Mouse (Mus musculus) mature B cell (primary cell): Measurements from ENCODE around the gene Ifnb1.

Experiments used
- in situ Hi-C: fragments of 300-500 bp; cut with MboI; formaldehyde crosslinking; loops from 2 replicates; pipeline ENCODE4 v1.14.3; 2019

Gene Ifnb1

DNA sequence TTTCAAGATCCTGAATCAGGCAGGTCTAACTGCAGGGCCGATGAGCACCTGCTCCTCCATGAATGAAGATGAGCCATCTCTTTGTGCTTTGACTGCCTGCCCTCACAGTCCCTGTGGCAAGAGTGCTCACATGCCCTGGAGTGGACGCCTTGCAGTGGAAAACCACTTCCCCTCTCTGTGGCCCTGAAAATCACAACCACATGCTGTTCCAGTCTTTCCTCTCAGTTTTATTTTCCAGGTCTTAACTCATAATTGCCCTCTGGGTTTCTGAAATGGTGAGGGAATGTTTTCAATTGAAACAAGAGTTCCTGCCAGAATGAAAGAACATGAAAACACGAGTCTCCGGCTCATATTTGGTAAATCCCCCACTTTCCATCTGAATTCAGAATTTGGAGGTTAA, 18.8 kb downstream of the Ifnb1 start:
- in situ Hi-C loops = no loop called here

DNA sequence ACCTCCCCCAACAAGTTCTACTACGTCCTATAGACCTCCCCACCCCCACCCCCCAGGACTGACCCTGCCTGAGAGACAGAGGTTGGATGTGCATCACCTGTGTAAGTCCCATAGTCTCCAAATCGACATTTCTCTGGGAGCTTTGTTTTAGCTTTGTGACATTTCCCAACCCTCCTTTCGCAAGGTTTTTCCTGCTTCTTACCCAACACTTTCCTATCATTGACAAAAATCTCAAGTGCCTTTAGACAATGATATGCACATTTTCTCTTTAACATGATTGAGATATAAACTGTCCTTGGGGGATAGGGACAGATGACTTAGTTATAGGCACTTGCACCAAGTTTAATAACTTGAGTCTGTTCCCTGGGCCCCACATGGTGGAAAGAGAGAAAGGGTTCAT, 21.3 kb downstream of the Ifnb1 start:
- in situ Hi-C loops = no loop called here

DNA sequence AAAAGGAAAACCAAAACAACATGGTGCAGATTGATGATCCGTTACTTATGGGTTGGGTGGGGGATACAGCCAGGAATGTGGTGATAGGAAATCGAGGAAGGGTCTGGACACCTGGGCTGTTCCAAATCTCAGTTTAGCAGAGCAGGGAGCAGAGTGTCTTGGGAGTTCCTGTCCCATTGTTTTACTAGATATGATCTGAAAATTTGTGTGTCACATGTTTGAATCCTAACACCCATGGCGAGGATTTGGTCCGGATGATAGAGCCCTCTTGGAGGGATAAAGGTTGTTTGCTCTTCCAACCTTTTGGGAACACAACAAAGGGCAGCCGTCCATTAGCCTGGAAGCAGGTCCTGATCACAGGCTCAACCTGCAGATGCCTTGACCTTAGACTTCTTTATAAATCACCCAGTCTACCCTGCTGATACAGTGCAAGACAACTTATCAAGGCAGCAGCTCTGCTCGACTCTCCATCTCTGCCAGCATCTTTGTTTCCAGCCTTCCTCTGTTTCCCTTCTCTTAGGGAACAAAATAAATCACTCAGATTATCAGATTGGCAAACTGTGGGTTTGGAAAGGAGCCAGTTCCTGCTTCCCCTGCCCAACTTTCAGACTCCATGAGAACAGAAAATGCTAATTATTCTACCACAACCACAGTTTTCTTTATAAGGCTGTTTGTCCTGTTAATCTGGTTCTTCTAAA, 26.1 kb downstream of the Ifnb1 start:
- in situ Hi-C loops = no loop called here

DNA sequence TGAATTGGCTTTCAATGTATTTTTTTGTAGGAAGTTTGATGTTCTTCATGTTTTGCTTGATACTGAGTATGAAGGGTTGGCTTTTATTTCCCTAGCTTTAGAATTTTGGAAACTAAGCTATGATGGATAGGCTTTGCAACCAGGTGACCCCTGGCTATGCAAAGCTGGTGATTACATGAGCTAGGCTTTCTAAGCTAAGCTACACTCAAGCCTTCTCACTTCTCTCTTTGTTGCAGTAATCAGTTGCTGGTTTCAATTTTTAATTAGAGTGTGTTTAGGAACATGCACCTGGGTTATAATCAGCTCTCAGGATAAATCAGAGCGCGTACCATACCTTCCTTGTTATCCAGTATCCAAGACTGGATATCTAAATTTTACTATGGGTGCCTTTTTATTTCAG, 33.0 kb downstream of the Ifnb1 start:
- in situ Hi-C loops = no loop called here

DNA sequence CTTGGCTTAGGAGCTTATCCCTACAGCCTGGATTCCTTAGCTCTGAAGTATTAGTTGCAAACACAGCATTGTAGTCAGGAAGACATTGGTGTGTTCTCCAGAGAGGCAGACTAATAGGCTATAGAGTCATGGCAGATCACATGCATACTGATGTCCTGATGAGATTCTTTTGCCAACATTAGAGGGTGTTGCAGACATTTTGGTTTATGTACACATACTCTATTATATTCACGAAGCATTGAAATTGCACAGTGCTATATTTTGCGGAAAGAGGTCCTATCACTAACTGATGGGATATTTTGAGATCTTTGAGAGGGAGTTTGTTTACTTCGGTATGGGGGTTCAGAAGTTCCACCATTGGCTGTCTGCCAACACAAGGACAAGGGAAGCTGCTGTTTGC, 34.5 kb downstream of the Ifnb1 start:
- in situ Hi-C loops = no loop called here

DNA sequence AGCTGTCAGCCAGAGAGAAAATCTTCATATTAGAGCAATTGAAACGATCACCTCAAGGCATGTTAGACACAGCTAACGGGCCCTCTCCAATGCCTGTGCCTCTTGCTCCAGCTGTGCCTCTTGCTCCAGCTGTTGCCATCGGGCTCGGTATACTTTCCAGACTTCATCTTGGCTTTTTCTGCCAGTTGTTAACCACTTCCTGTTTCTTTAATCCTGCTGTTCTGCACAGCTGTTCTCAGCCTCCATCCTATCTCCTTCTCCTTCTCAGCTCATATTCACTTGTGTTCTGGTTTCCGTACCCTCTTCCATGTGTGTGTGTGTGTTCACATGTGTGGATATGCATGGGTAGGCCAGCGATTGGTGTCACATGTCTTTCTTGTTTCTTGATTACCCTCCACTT, 42.4 kb downstream of the Ifnb1 start:
- in situ Hi-C loops = no loop called here

DNA sequence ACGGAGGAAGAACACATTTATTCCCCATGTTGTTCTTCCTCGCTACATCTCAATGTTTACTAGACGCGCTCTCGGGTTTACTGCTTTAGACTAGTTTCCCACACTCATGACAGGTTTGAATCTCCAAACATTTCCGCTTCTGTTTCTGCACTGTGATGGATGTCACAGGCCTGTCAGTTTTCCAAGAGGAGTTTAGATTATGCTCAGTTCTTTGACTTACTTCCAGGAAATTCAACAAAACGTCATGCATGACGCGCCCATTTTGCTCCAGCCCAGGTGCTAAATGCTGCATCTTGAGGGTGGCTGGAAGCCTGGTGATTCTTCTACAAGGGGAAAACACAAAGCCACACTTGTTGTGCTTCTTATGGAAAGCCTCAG, 43.8 kb downstream of the Ifnb1 start:
- in situ Hi-C loops = no loop called here

DNA sequence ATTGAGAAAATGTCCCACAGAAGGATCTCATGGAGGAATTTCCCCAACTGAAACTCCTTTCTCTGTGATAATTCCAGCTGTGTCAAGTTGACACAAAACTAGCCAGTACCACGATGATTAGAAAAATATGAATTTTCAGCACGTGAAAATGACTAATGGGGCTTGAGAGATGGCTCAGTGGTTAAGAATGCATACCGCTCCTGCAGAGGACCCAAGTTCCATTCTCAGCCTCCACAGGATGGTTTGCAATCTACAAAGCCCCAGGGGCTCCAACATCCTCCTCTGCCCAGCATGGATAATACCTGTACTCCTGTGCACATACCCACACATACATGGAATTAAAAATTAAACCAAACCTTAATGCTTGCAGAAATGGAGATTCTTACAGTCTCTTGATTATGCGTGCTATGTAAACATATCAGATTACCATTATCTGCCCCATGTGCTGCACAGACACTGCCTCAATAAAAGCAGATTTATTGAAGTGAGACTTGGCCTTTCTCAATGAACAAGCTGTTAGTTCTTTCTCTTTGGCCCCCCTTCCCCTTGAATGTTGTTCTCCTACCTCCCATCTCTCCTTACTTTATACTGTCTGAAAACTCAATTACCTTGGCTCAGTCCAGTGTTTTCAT, 44.3 kb downstream of the Ifnb1 start:
- in situ Hi-C loops = no loop called here

DNA sequence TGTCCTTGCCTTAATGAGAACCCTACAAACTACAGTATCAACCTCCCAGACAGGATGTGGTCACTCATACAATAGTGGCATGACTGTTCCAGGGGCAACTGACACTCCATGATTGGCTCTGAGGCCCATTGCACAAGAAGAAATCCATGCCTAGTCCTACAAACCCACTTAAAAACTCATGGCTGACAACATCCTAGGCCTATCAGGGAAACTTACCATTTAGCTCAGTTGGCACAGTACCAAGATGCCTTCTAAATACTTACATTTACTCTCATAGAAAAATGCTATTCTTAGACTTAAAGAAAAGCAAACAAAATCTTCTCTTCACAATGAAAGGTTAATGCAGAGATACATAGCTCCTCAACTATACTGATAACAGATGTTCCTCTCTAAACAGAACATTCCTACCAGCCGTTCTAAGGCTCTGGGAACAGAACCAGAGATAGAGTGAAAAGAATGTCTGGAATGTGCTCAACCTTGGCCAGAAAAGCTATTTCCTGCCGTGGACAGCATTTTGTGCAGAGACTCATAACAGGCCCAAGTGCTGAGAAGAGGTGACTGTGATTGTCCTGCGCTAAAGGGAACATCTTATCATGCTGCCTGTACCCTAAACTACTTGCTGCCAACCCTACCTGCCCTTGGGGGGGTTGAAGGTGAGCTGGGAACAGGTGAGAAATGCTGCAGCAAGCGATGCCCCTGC, 45.9 kb downstream of the Ifnb1 start:
- in situ Hi-C loops = no loop called here

DNA sequence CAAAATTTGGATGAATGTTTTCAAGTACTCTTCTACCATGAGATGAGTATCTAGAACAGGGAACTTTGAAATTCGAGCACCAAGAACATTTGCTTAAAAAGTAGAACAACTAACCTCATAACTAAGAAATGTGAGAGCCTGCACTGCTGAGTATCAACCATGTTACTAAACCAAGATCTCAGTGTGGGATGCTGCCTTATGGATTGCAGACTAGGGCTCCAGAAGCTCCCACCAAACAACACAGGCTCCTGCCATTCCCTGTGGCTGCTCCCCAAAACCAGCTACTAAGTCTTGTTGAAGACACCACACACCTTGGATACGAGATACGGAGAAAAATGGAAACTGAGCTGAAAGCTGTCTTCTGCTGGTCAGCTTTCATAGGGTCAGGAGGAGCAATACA, 46.5 kb downstream of the Ifnb1 start:
- in situ Hi-C loops = no loop called here
